Mouse (Mus musculus): ENCODE measurements around the gene Pck2. TPM values are rescaled to one million over a fixed set of nuclear protein-coding genes. Genes with fewer than 3 reads are reported as not detected.

Pck2 gene
- total RNA-seq, 2 experiments from 2014 or later: 27.6 to 37.2 TPM

GRCm38 (mm10) chr14:55592226-55592625 lies 52.2 kb downstream of the Pck2 start:
- no peak for DNase-seq (ENCODE audit: low spot score in 2 of 2)

- peak in 1 of 2 experiments; percentile 23 for DNase-seq (ENCODE audit: low spot score in 2 of 2)
Measured at GRCm38 (mm10) chr14:55596036-55596690, 56.1 kb downstream of the Pck2 start.

DNA sequence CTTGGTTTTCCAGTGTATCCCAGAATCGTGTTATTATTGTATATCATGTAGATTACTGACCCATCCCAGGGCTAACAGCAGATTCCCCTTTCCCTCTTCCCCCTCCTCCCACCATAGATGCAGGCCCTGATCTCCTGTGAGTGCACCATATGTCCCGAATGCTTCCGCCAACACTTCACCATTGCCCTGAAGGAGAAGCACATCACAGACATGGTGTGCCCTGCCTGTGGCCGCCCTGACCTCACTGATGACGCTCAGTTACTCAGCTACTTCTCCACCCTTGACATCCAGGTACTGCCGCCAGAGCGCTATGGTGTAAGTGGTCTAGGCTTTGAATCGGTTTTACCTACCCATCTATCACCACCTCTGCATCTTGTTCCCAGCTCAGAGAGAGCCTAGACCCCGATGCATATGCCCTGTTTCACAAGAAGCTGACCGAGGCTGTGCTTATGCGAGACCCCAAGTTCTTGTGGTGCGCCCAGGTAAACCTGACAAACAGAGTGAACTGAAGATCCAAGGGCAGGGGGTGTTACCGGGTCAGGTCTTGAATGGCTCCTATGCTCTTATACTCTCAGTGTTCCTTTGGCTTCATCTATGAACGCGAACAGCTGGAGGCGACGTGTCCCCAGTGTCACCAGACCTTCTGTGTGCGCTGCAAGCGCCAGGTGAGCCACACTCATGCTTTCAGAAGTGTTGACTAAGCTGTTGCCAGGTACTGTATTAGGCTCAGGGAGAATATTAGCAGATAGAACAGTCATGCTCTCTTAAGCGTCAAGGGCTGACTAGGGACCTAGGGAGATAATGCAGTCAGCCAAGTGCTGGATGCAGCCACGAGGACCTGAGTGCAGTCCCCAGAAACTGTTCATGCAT lies 58.7 kb downstream of the Pck2 start:
- no peak for DNase-seq (ENCODE audit: low spot score in 2 of 2)

Other genes with a start within 250 kb of the Pck2 start
- 10 to 100 TPM; 19.0 to 19.2 TPM for gene Dhrs4, start 61.5 kb upstream of the Pck2 start, total RNA-seq (2021)
- 10 to 100 TPM; 38.0 to 49.1 TPM for gene Carmil3, start 49.6 kb upstream of the Pck2 start, total RNA-seq (2021)
- gene Cpne6, start 29.8 kb upstream of the Pck2 start, total RNA-seq (2021): 100 to 1,000 TPM; 218 to 223 TPM
- gene Nrl, start 15.3 kb upstream of the Pck2 start, total RNA-seq (2021): 1 to 10 TPM in 1 of 2 experiments, under 1 TPM in 1; 0.82 to 1.4 TPM
- 10 to 100 TPM; 83.6 to 86.8 TPM for gene Dcaf11, start 19.7 kb downstream of the Pck2 start, total RNA-seq (2021)
- gene A730061H03Rik, start 20.1 kb downstream of the Pck2 start, total RNA-seq (2021): not detected
- not detected for gene Fitm1, start 35.4 kb downstream of the Pck2 start, total RNA-seq (2021)
- 10 to 100 TPM; 47.2 to 58.6 TPM for gene Psme1, start 37.9 kb downstream of the Pck2 start, total RNA-seq (2021)
- gene Emc9, start 45.0 kb downstream of the Pck2 start, total RNA-seq (2021): 10 to 100 TPM; 44.7 to 58.2 TPM
- gene Psme2, start 50.8 kb downstream of the Pck2 start, total RNA-seq (2021): 10 to 100 TPM; 59.6 to 65.7 TPM
- 10 to 100 TPM; 42.0 to 46.2 TPM for gene Rnf31, start 51.4 kb downstream of the Pck2 start, total RNA-seq (2021)
- 10 to 100 TPM; 11.7 to 11.8 TPM for gene Irf9, start 63.3 kb downstream of the Pck2 start, total RNA-seq (2021)
- gene Rec8, start 77.8 kb downstream of the Pck2 start, total RNA-seq (2021): 1 to 10 TPM; 1.7 to 2.7 TPM
- gene Ipo4, start 95.7 kb downstream of the Pck2 start, total RNA-seq (2021): 100 to 1,000 TPM; 106 to 116 TPM
- 1 to 10 TPM; 3.6 to 4.3 TPM for gene Gm49378, start 97.6 kb downstream of the Pck2 start, total RNA-seq (2021)
- gene Tm9sf1, start 103.5 kb downstream of the Pck2 start, total RNA-seq (2021): 10 to 100 TPM; 37.0 to 39.8 TPM
- gene Tssk4, start 109.9 kb downstream of the Pck2 start, total RNA-seq (2021): 1 to 10 TPM in 1 of 2 experiments, under 1 TPM in 1; 0.94 to 1.1 TPM
- 10 to 100 TPM; 40.1 to 42.2 TPM for gene Mdp1, start 120.2 kb downstream of the Pck2 start, total RNA-seq (2021)
- gene Gmpr2, start 131.7 kb downstream of the Pck2 start, total RNA-seq (2021): 10 to 100 TPM; 20.1 to 22.8 TPM
- gene Nedd8, start 131.9 kb downstream of the Pck2 start, total RNA-seq (2021): 100 to 1,000 TPM; 318 to 349 TPM
- 10 to 100 TPM; 14.8 to 19.7 TPM for gene Tinf2, start 141.6 kb downstream of the Pck2 start, total RNA-seq (2021)
- not detected for gene Tgm1, start 173.7 kb downstream of the Pck2 start, total RNA-seq (2021)
- 10 to 100 TPM; 47.1 to 51.2 TPM for gene Rabggta, start 182.0 kb downstream of the Pck2 start, total RNA-seq (2021)
- 10 to 100 TPM; 86.9 to 88.7 TPM for gene Dhrs1, start 205.4 kb downstream of the Pck2 start, total RNA-seq (2021)
- gene Nop9, start 205.4 kb downstream of the Pck2 start, total RNA-seq (2021): 10 to 100 TPM; 10.7 to 11.6 TPM
- 1 to 10 TPM; 2.3 to 2.4 TPM for gene Cideb, start 218.2 kb downstream of the Pck2 start, total RNA-seq (2021)
- gene Ltb4r2, start 221.2 kb downstream of the Pck2 start, total RNA-seq (2021): under 1 TPM; 0.26 to 0.52 TPM
- under 1 TPM in 1 of 2 experiments, not detected in 1; 0.33 TPM for gene Ltb4r1, start 225.7 kb downstream of the Pck2 start, total RNA-seq (2021)
- gene Adcy4, start 243.8 kb downstream of the Pck2 start, total RNA-seq (2021): 1 to 10 TPM; 4.9 to 8.6 TPM
- gene Ripk3, start 248.6 kb downstream of the Pck2 start, total RNA-seq (2021): 1 to 10 TPM in 1 of 2 experiments, under 1 TPM in 1; 0.44 to 1.7 TPM

Measured in left cerebral cortex, adult 18-20 months (tissue).